Mouse (Mus musculus) MEL (cell line): Measurements from ENCODE around the gene Sgk1. TPM values are rescaled to one million over a fixed set of nuclear protein-coding genes. Genes with fewer than 3 reads are reported as not detected.

Source experiments
- DNase-seq: peaks from one replicate; pipeline ENCODE4 v3.0.0; 2011; ENCODE audit warnings: low read depth, low spot score
- H3K27ac ChIP-seq: 2 replicates; pipeline ENCODE4 v1.5.1; 2012; ENCODE audit warnings: low read depth, mild to moderate bottlenecking, control low read depth, low read length, moderate library complexity; ENCODE audit not compliant: control insufficient read depth
- H3K27me3 ChIP-seq, 2 experiments: fragments of 150-350 bp in 1 of 2; sonication (generic) in 1 of 2; 2 replicates each; pipeline ENCODE4 v1.6.1; 2012; ENCODE audit warnings: low read length in 2 of 2, mild to moderate bottlenecking in 2 of 2, improper control_type of control experiment in 1 of 2, moderate library complexity in 1 of 2; ENCODE audit not compliant: insufficient read depth in 2 of 2, control insufficient read depth in 1 of 2
- H3K36me3 ChIP-seq, 2 experiments: 2 replicates each; pipeline ENCODE4 v1.6.1; 2012 to 2014; ENCODE audit warnings: low read length in 2 of 2, improper control_type of control experiment in 1 of 2, inconsistent platforms in 1 of 2, mild to moderate bottlenecking in 1 of 2; ENCODE audit not compliant: insufficient read depth in 2 of 2, control insufficient read depth in 1 of 2
- H3K4me1 ChIP-seq, 2 experiments: fragments of 150-350 bp in 1 of 2; sonication (generic) in 1 of 2; 2 replicates each; pipeline ENCODE4 v1.6.1; 2012; ENCODE audit warnings: low read length in 2 of 2, improper control_type of control experiment in 1 of 2, mild to moderate bottlenecking in 1 of 2; ENCODE audit not compliant: insufficient read depth in 2 of 2, control insufficient read depth in 1 of 2
- H3K4me3 ChIP-seq, 2 experiments: fragments of 150-350 bp in 1 of 2; sonication (generic) in 1 of 2; 2 replicates each; pipeline ENCODE4 v1.5.1; 2012; ENCODE audit warnings: low read depth in 2 of 2, low read length in 2 of 2, mild to moderate bottlenecking in 2 of 2, moderate library complexity in 2 of 2, control low read depth in 1 of 2, improper control_type of control experiment in 1 of 2; ENCODE audit not compliant: control insufficient read depth in 1 of 2, insufficient read depth in 1 of 2
- H3K79me2 ChIP-seq: 2 replicates; pipeline ENCODE4 v1.6.1; 2012; ENCODE audit warnings: mild to moderate bottlenecking, low read length, moderate library complexity; ENCODE audit not compliant: control insufficient read depth, poor library complexity, insufficient read depth
- H3K9ac ChIP-seq: 2 replicates; pipeline ENCODE4 v1.6.1; 2012; ENCODE audit warnings: low read depth, mild to moderate bottlenecking, control low read depth, low read length, moderate library complexity; ENCODE audit not compliant: control insufficient read depth, poor library complexity, severe bottlenecking
- H3K9me3 ChIP-seq: fragments of 150-350 bp; sonication (generic); replicated peaks from 2 replicates; pipeline ENCODE4 v1.6.1; 2012; ENCODE audit warnings: mild to moderate bottlenecking, low read length, improper control_type of control experiment, moderate library complexity; ENCODE audit not compliant: insufficient read depth
- BHLHE40 ChIP-seq: IDR thresholded peaks from 2 replicates; pipeline ENCODE4 v1.6.1; 2012; ENCODE audit warnings: low read depth, mild to moderate bottlenecking, inconsistent platforms, low read length, improper control_type of control experiment, borderline replicate concordance
- ELF1 ChIP-seq: IDR thresholded peaks from 2 replicates; pipeline ENCODE4 v1.6.1; 2014; ENCODE audit warnings: low read depth, mild to moderate bottlenecking, inconsistent platforms, low read length, improper control_type of control experiment, moderate library complexity
- GABPA ChIP-seq: IDR thresholded peaks from 2 replicates; pipeline ENCODE4 v1.6.1; 2012; ENCODE audit warnings: low read depth, mild to moderate bottlenecking, inconsistent platforms, low read length, improper control_type of control experiment, moderate library complexity
- GATA1 ChIP-seq: IDR thresholded peaks from 2 replicates; pipeline ENCODE4 v1.6.1; 2011; ENCODE audit warnings: low read depth, low read length, improper control_type of control experiment
- HCFC1 ChIP-seq: IDR thresholded peaks from 2 replicates; pipeline ENCODE4 v1.6.1; 2012; ENCODE audit warnings: low read depth, mild to moderate bottlenecking, inconsistent platforms, low read length, improper control_type of control experiment, moderate library complexity
- KAT2A ChIP-seq: conservative IDR thresholded peaks from 2 replicates; pipeline ENCODE4 v1.6.1; 2012; ENCODE audit warnings: low read depth, low read length, improper control_type of control experiment, inconsistent platforms
- MAFK ChIP-seq: IDR thresholded peaks from 2 replicates; pipeline ENCODE4 v1.6.1; 2011; ENCODE audit warnings: low read depth, mild to moderate bottlenecking, low read length, improper control_type of control experiment, borderline replicate concordance
- MAX ChIP-seq: IDR thresholded peaks from 2 replicates; pipeline ENCODE4 v1.6.1; 2011; ENCODE audit warnings: low read length, improper control_type of control experiment
- MEF2A ChIP-seq: IDR thresholded peaks from 2 replicates; pipeline ENCODE4 v1.6.1; 2014; ENCODE audit warnings: low read depth, mild to moderate bottlenecking, inconsistent platforms, low read length, improper control_type of control experiment; ENCODE audit not compliant: poor library complexity, insufficient replicate concordance, severe bottlenecking; ENCODE audit errors: extremely low read depth
- MXI1 ChIP-seq: IDR thresholded peaks from 2 replicates; pipeline ENCODE4 v1.6.1; 2011; ENCODE audit warnings: mild to moderate bottlenecking, low read depth, low read length, improper control_type of control experiment
- MYC ChIP-seq: IDR thresholded peaks from 2 replicates; pipeline ENCODE4 v1.6.1; 2011; ENCODE audit warnings: low read depth, mild to moderate bottlenecking, low read length, improper control_type of control experiment, moderate library complexity
- NELFE ChIP-seq: IDR thresholded peaks from 2 replicates; pipeline ENCODE4 v1.6.1; 2011; ENCODE audit warnings: low read depth, low read length, improper control_type of control experiment
- NRF1 ChIP-seq: IDR thresholded peaks from 2 replicates; pipeline ENCODE4 v1.6.1; 2014; ENCODE audit warnings: low read depth, mild to moderate bottlenecking, inconsistent platforms, low read length, improper control_type of control experiment, moderate library complexity; ENCODE audit not compliant: poor library complexity, insufficient read depth, severe bottlenecking
- POLR2AphosphoS2 ChIP-seq: IDR thresholded peaks from 2 replicates; pipeline ENCODE4 v1.6.1; 2011; ENCODE audit warnings: low read length, improper control_type of control experiment
- POLR2AphosphoS5 ChIP-seq: IDR thresholded peaks from 2 replicates; pipeline ENCODE4 v1.6.1; 2012; ENCODE audit warnings: low read depth, borderline replicate concordance, mild to moderate bottlenecking, inconsistent platforms, low read length, moderate library complexity, mixed read lengths
- RAD21 ChIP-seq: IDR thresholded peaks from 2 replicates; pipeline ENCODE4 v1.6.1; 2011; ENCODE audit warnings: mild to moderate bottlenecking, low read depth, low read length, improper control_type of control experiment
- RCOR1 ChIP-seq: IDR thresholded peaks from 2 replicates; pipeline ENCODE4 v1.6.1; 2012; ENCODE audit warnings: low read depth, mild to moderate bottlenecking, inconsistent platforms, low read length, improper control_type of control experiment
- SMC3 ChIP-seq: IDR thresholded peaks from 2 replicates; pipeline ENCODE4 v1.6.1; 2011; ENCODE audit warnings: low read depth, low read length, improper control_type of control experiment
- TAL1 ChIP-seq: IDR thresholded peaks from 2 replicates; pipeline ENCODE4 v1.6.1; 2012; ENCODE audit warnings: mild to moderate bottlenecking, inconsistent platforms, low read length, moderate library complexity, mixed read lengths
- UBTF ChIP-seq: IDR thresholded peaks from 2 replicates; pipeline ENCODE4 v1.6.1; 2012; ENCODE audit warnings: low read depth, mild to moderate bottlenecking, inconsistent platforms, low read length, improper control_type of control experiment, moderate library complexity, borderline replicate concordance; ENCODE audit not compliant: insufficient read depth
- USF1 ChIP-seq: IDR thresholded peaks from 2 replicates; pipeline ENCODE4 v1.6.1; 2014; ENCODE audit warnings: low read depth, mild to moderate bottlenecking, inconsistent platforms, low read length, improper control_type of control experiment, moderate library complexity
- USF2 ChIP-seq, 2 experiments: IDR thresholded peaks; 2 replicates each; pipeline ENCODE4 v1.6.1; 2011 to 2012; ENCODE audit warnings: improper control_type of control experiment in 2 of 2, low read length in 2 of 2, borderline replicate concordance in 1 of 2, inconsistent platforms in 1 of 2, low read depth in 1 of 2, mild to moderate bottlenecking in 1 of 2; ENCODE audit not compliant: insufficient read depth in 1 of 2
- ZKSCAN1 ChIP-seq: IDR thresholded peaks from 2 replicates; pipeline ENCODE4 v1.6.1; 2012; ENCODE audit warnings: low read depth, mild to moderate bottlenecking, inconsistent platforms, low read length, improper control_type of control experiment, moderate library complexity
- ZMIZ1 ChIP-seq: IDR thresholded peaks from 2 replicates; pipeline ENCODE4 v1.6.1; 2012; ENCODE audit warnings: low read depth, mild to moderate bottlenecking, inconsistent platforms, low read length, improper control_type of control experiment, moderate library complexity
- polyA plus RNA-seq, 2 experiments: library from polyadenylated mRNA; stranded (reverse) in 1 of 2; unstranded in 1 of 2; fragments of >175 nt in 1 of 2; fragments of >200 nt in 1 of 2; gene quantifications; 2 replicates each; pipeline versions ENCODE4 v1.2.1 to v1.2.4; 2012; ENCODE audit warnings: low replicate concordance in 2 of 2, low read depth in 1 of 2; ENCODE audit not compliant: insufficient read length in 2 of 2, insufficient read depth in 1 of 2, missing spikeins in 1 of 2
- total RNA-seq: library from RNA; depleted of rRNA; stranded (reverse); fragments of 300-350 nt; gene quantifications from 2 replicates; pipeline ENCODE4 v1.2.3, GENCODE M21; 2012

The Sgk1 gene
- total and polyA plus RNA-seq, 3 experiments, result 1.6 to 3.2 TPM; not detected in 1

GRCm38 (mm10) chr10:21847026-21847820 is 34.8 kb upstream of the Sgk1 start (continued):
- TF ChIP-seq MYC (no peak), USF2 (IDR thresholded peaks at IDR 0.05; ENCODE audit: borderline replicate concordance in 1 of 2, insufficient read depth in 1 of 2, low read depth in 1 of 2, low read length in 2 of 2) (no peak), TAL1 (no peak), GATA1 (no peak)

- H3K4me1 ChIP-seq, result no peaks in the 10 kb centered on the region
- no peak for DNase-seq
- no peak overlapping the region for H3K27ac ChIP-seq
- H3K4me3 ChIP-seq, result no peak overlapping the region
- TF ChIP-seq MXI1 (no peak), ZKSCAN1 (no peak), NRF1 (no peak), SMC3 (no peak), RAD21 (no peak), MEF2A (no peak), POLR2AphosphoS5 (no peak), MYC (no peak), KAT2A (no peak), USF1 (no peak), MAFK (no peak)
- no peaks in the 10 kb centered on the region for H3K36me3 ChIP-seq
- H3K79me2 ChIP-seq, result no peaks in the 10 kb centered on the region
- no peaks in the 10 kb centered on the region; a peak in 1 of 4 replicates for H3K27me3 ChIP-seq
- no peaks in the 10 kb centered on the region for H3K9me3 ChIP-seq
- H3K9ac ChIP-seq, result no peak overlapping the region
Measured at GRCm38 (mm10) chr10:21847931-21848670, 33.9 kb upstream of the Sgk1 start.

GRCm38 (mm10) chr10:21849251-21849650 is 32.7 kb upstream of the Sgk1 start:
- Histone ChIP-seq H3K79me2 (no peaks in the 10 kb centered on the region), H3K27me3 (no peaks in the 10 kb centered on the region; a peak in 1 of 4 replicates), H3K4me1 (no peaks in the 10 kb centered on the region), H3K36me3 (no peaks in the 10 kb centered on the region), H3K4me3 (no peak overlapping the region), H3K9me3 (no peaks in the 10 kb centered on the region), H3K9ac (no peak overlapping the region), H3K27ac (no peak overlapping the region)
- TF ChIP-seq HCFC1, result no peak
- no peak for TF ChIP-seq MAX
- no peak for TF ChIP-seq ZMIZ1
- TF ChIP-seq RCOR1, result no peak
- TF ChIP-seq TAL1, result no peak
- no peak for TF ChIP-seq POLR2AphosphoS2
- no peak for TF ChIP-seq BHLHE40
- TF ChIP-seq RAD21, result no peak
- no peak for TF ChIP-seq UBTF
- no peak for TF ChIP-seq POLR2AphosphoS5
- TF ChIP-seq GABPA, result no peak
- no peak for TF ChIP-seq ELF1
- TF ChIP-seq NELFE, result no peak
- DNase-seq, result no peak
